Mouse (Mus musculus) heart, adult 2 months (tissue): ENCODE data around the gene Camkv.

ENCODE experiments used
- CTCF ChIP-seq: fragments of 200-600 bp; IDR thresholded peaks from 2 replicates; pipeline ENCODE4 v1.8.1; 2022; ENCODE audit warnings: antibody characterized with exemption, mild to moderate bottlenecking, moderate library complexity
- EP300 ChIP-seq: fragments of 200-500 bp; IDR thresholded peaks from 2 replicates; pipeline ENCODE4 v1.6.1; 2011; ENCODE audit warnings: low read depth, low read length, control low read depth; ENCODE audit not compliant: insufficient read depth
- POLR2A ChIP-seq: fragments of 200-500 bp; IDR thresholded peaks from 2 replicates; pipeline ENCODE4 v1.6.1; 2011; ENCODE audit warnings: mild to moderate bottlenecking, low read depth, low read length, control low read depth; ENCODE audit not compliant: insufficient read depth

GRCm38 (mm10) chr9:107982681-107983346, 47.3 kb downstream of the Camkv start, which contains the start of gene Gm20661:
- TF ChIP-seq EP300 (peak; percentile 98), CTCF (no peak), POLR2A (peak; percentile 86)
